In genomic region chr15:61398829-61399228, GRCm38 (mm10) we compare ENCODE assay signal across 26 mouse cellular contexts.
DNase-seq lines count a peak whose midpoint lies in the region; ATAC-seq and TF ChIP-seq lines count a peak whose summit lies in the region.
"Had no signal": no experiment of that assay in that cellular context is flagged by ENCODE, and none has a peak within 500 bp of the region (broad histone marks: within the 10 kb centered on the region; RNA-seq: fewer than 3 reads in every experiment).

No protein-coding gene starts in this region.

- no peaks in the 10 kb centered on the region for H3K9me3 ChIP-seq in heart, embryonic 12.5 days (replicated peaks)
- H3K9me3 ChIP-seq in liver, embryonic 11.5 days (ENCODE audit: control insufficient read depth, low read length): no peaks in the 10 kb centered on the region
- H3K9me3 ChIP-seq: embryonic facial prominence, embryonic 15.5 days; G1E; hindbrain, embryonic 13.5 days; limb, embryonic 13.5 days; liver, embryonic 15.5 days; midbrain, embryonic 12.5 days had no signal

- no peak overlapping the region for H3ac ChIP-seq in myocyte (ENCODE audit: control insufficient read depth, insufficient read length)

- no peaks in the 10 kb centered on the region for H3K36me3 ChIP-seq in heart, embryonic 12.5 days
- no peaks in the 10 kb centered on the region for H3K36me3 ChIP-seq in liver, adult 2 months (ENCODE audit: control insufficient read depth, insufficient read depth, low read length)
- no peaks in the 10 kb centered on the region for H3K36me3 ChIP-seq in liver, embryonic 11.5 days (ENCODE audit: control insufficient read depth, insufficient read depth, low read length)
- H3K36me3 ChIP-seq in myocyte (ENCODE audit: control insufficient read depth, insufficient read depth): no peaks in the 10 kb centered on the region
- H3K36me3 ChIP-seq: embryonic facial prominence, embryonic 15.5 days; G1E; hindbrain, embryonic 13.5 days; limb, embryonic 13.5 days; liver, embryonic 15.5 days; midbrain, embryonic 12.5 days had no signal

- H3K27ac ChIP-seq in heart, embryonic 12.5 days (ENCODE audit: poor library complexity, severe bottlenecking): no peak overlapping the region
- no peak overlapping the region for H3K27ac ChIP-seq in liver, adult 2 months (replicated peaks; ENCODE audit: insufficient read depth, low read depth, low read length)
- H3K27ac ChIP-seq in liver, embryonic 11.5 days (ENCODE audit: low read depth, low read length): no peak overlapping the region
- H3K27ac ChIP-seq: embryonic facial prominence, embryonic 15.5 days; hindbrain, embryonic 13.5 days; limb, embryonic 13.5 days; liver, embryonic 15.5 days; midbrain, embryonic 12.5 days; stomach, postnatal 0 days had no signal

- WGBS in heart, embryonic 12.5 days: 53% methylated on average over 3 of the region's 3 CpGs
- 70% methylated on average over 3 of the region's 3 CpGs for WGBS in liver, adult 2 months
- 35% methylated on average over 3 of the region's 3 CpGs for WGBS in liver, embryonic 11.5 days

- H3K27me3 ChIP-seq in heart, embryonic 12.5 days (replicated peaks): no peaks in the 10 kb centered on the region
- no peaks in the 10 kb centered on the region for H3K27me3 ChIP-seq in liver, adult 2 months (ENCODE audit: control insufficient read depth, insufficient read depth, low read length)
- H3K27me3 ChIP-seq in liver, embryonic 11.5 days (replicated peaks; ENCODE audit: control insufficient read depth, insufficient read depth, low read length): no peaks in the 10 kb centered on the region
- no peaks in the 10 kb centered on the region for H3K27me3 ChIP-seq in myocyte (ENCODE audit: control insufficient read depth, insufficient read depth, insufficient read length)
- H3K27me3 ChIP-seq: CH12.LX; embryonic facial prominence, embryonic 15.5 days; hindbrain, embryonic 13.5 days; limb, embryonic 13.5 days; liver, embryonic 15.5 days; midbrain, embryonic 12.5 days; Patski had no signal

- TF ChIP-seq CTCF in liver, adult 2 months (IDR thresholded peaks at IDR 0.05; ENCODE audit: low read depth, low read length): no peak

- TF ChIP-seq POLR2A in liver, adult 2 months (IDR thresholded peaks at IDR 0.05; ENCODE audit: extremely low read depth, insufficient read depth, low read length): no peak
- TF ChIP-seq POLR2A in myocyte (IDR thresholded peaks at IDR 0.05; ENCODE audit: insufficient read length, low read depth): no peak

- H3K4me1 ChIP-seq in heart, embryonic 12.5 days (replicated peaks): peaks cover 8% of the 10 kb centered on the region
- no peaks in the 10 kb centered on the region; the same call in 1 of the 2 replicates for H3K4me1 ChIP-seq in liver, adult 2 months (ENCODE audit: control insufficient read depth, insufficient read depth, low read length)
- no peaks in the 10 kb centered on the region for H3K4me1 ChIP-seq in liver, embryonic 11.5 days (replicated peaks; ENCODE audit: control insufficient read depth, insufficient read depth, low read length)
- H3K4me1 ChIP-seq: embryonic facial prominence, embryonic 15.5 days; limb, embryonic 13.5 days; liver, embryonic 15.5 days; midbrain, embryonic 12.5 days had no signal

- DNase-seq in heart, adult 11 months: peak; percentile 92
- DNase-seq in kidney, adult 11 months: peak; percentile 9
- DNase-seq in kidney, postnatal 10 days: no peak
- DNase-seq in liver, adult 2 months (ENCODE audit: extremely low read depth, low read depth, low spot score): peak; percentile 10
- DNase-seq in liver, embryonic 11.5 days (ENCODE audit: low spot score): no peak
- no peak for DNase-seq in cerebellum, adult 18-20 months
- DNase-seq: adrenal gland, adult 8-10 months; B cell, adult 2 months; cerebellum, adult 8-10 months; cerebellum, postnatal 36 days; embryo, embryonic 11 days; lung, postnatal 14 days; thymus, adult 2 months; thymus, postnatal 4 days had no signal

- no peak overlapping the region for H3K4me2 ChIP-seq in heart, embryonic 12.5 days
- no peak overlapping the region for H3K4me2 ChIP-seq in liver, embryonic 11.5 days
- peak overlapping the region; percentile 7 for H3K4me2 ChIP-seq in myocyte (ENCODE audit: low read depth)
- H3K4me2 ChIP-seq: embryonic facial prominence, embryonic 15.5 days; hindbrain, embryonic 13.5 days; limb, embryonic 13.5 days; liver, embryonic 15.5 days; midbrain, embryonic 12.5 days had no signal

- H3K79me2 ChIP-seq in liver, adult 2 months (ENCODE audit: control insufficient read depth, insufficient read depth, low read length): no peaks in the 10 kb centered on the region
- H3K79me2 ChIP-seq in myocyte (ENCODE audit: control insufficient read depth, insufficient read depth): no peaks in the 10 kb centered on the region

- no peak overlapping the region for H3K4me3 ChIP-seq in heart, embryonic 12.5 days
- no peak overlapping the region for H3K4me3 ChIP-seq in liver, adult 2 months (ENCODE audit: insufficient read depth, low read depth, low read length)
- H3K4me3 ChIP-seq in liver, embryonic 11.5 days (ENCODE audit: low read depth, low read length): no peak overlapping the region
- no peak overlapping the region for H3K4me3 ChIP-seq in myocyte
- H3K4me3 ChIP-seq: embryonic facial prominence, embryonic 15.5 days; hindbrain, embryonic 13.5 days; limb, embryonic 13.5 days; liver, embryonic 15.5 days; midbrain, embryonic 12.5 days had no signal

- ATAC-seq in heart, embryonic 12.5 days (ENCODE audit: insufficient number of reproducible peaks, low FRiP score): no peak
- no peak; the same call in 1 of the 2 replicates for ATAC-seq in liver, embryonic 11.5 days (replicated peaks; ENCODE audit: low FRiP score)
- ATAC-seq: forebrain, embryonic 14.5 days; Patski had no signal

- H3K9ac ChIP-seq in heart, embryonic 12.5 days: no peak overlapping the region
- H3K9ac ChIP-seq in liver, adult 2 months (ENCODE audit: low read depth, low read length): no peak overlapping the region
- H3K9ac ChIP-seq in liver, embryonic 11.5 days (ENCODE audit: low read depth, low read length): no peak overlapping the region
- H3K9ac ChIP-seq: embryonic facial prominence, embryonic 15.5 days; hindbrain, embryonic 13.5 days; limb, embryonic 13.5 days; liver, embryonic 15.5 days; midbrain, embryonic 12.5 days had no signal

TF ChIP-seq in myocyte, 11 proteins besides CTCF, POLR2A, EP300 and RAD21:
- no peak for TF ChIP-seq MYOG (IDR thresholded peaks at IDR 0.05; ENCODE audit: control insufficient read depth in 1 of 3, insufficient read depth in 1 of 3, insufficient read length in 2 of 3, low read depth in 2 of 3)
- no peak for TF ChIP-seq TCF12 (IDR thresholded peaks at IDR 0.05; ENCODE audit: insufficient read depth, poor library complexity, severe bottlenecking)
- no peak for TF ChIP-seq SRF (IDR thresholded peaks at IDR 0.05; ENCODE audit: control insufficient read depth, insufficient read length, low read depth)
- no peak for TF ChIP-seq MYOD1 (IDR thresholded peaks at IDR 0.05; ENCODE audit: control insufficient read depth in 1 of 3, insufficient read length in 2 of 3, low read depth in 2 of 3)

Comparison
In these comparisons a context has a peak if more than half of its experiments do, and no peak if none do; other contexts are left out.
1. DNase-seq: peak in heart, adult 11 months (single experiment), kidney, adult 11 months (single experiment) and liver, adult 2 months (single experiment); none in kidney, postnatal 10 days (single experiment), liver, embryonic 11.5 days (single experiment) and cerebellum, adult 18-20 months (0 of 2).